Mouse (Mus musculus): ENCODE results near the gene P4ha2. TPM values are rescaled to one million over a fixed set of nuclear protein-coding genes. Genes with fewer than 3 reads are reported as not detected.

Gene P4ha2
- polyA plus RNA-seq, 1 experiment from 2014 or later, result 123 TPM

DNA sequence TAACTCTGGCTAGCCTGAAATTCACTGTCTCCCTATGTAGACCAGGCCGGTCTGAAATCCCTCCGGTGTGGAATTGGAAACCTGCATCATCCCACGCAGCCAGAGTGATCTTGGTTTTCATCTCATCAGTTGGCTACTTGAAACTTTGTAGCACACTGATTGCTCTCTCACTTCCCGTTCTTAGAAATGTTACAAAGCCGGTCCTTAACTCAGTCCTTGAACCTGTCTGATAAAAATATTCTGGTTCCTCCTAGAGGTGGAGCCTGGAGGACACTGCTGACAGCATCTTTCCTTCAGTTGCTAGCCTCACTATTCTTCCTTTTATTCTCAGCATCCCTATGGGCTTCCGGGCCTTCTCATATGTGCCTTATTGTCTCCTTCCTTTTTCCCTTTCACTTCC is 46.1 kb downstream of the P4ha2 start:
- Histone ChIP-seq H3K4me3 (replicated peaks) (no peak overlapping the region), H3K4me1 (no peaks in the 10 kb centered on the region), H3K9me3 (replicated peaks) (no peaks in the 10 kb centered on the region), H3K27ac (replicated peaks) (no peak overlapping the region), H3K27me3 (no peaks in the 10 kb centered on the region), H3K36me3 (no peaks in the 10 kb centered on the region), H3K9ac (no peak overlapping the region), H3K4me2 (replicated peaks) (no peak overlapping the region)
- no peak for ATAC-seq (ENCODE audit: insufficient number of reproducible peaks, low FRiP score, low TSS enrichment, low read depth)
- WGBS, result 84% methylated on average over 6 of the region's 6 CpGs

GRCm38 (mm10) chr11:54149791-54150465 is 50.0 kb downstream of the P4ha2 start:
- 63% methylated on average over 3 of the region's 3 CpGs for WGBS

DNA sequence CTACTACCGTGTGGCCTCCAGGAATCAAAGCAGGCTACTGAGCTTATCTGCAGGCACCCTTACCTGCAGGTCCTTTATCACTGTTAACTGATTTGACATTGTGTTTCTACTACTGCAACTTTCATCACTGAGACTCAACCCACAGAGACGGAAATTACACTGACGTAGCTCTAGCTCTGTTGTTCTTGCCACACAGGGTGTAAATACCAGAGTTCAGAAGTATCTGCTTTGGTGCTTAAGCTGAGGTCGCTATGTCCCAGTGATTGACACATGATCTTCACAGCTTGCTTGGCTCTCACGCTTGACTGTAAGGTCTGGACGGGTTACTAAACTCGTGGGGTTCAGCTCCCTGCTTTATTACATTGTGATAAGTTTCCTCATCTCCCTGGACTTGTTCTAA is 51.2 kb downstream of the P4ha2 start:
- 0 out of 2 replicates have a peak, but pooled peaks cover 3% of the 10 kb centered on the region for H3K4me1 ChIP-seq
- H3K27me3 ChIP-seq, result no peaks in the 10 kb centered on the region
- no peaks in the 10 kb centered on the region for H3K9me3 ChIP-seq (replicated peaks)
- H3K4me2 ChIP-seq (replicated peaks), result no peak overlapping the region
- H3K4me3 ChIP-seq (replicated peaks), result no peak overlapping the region
- WGBS, result 55% methylated on average over 7 of the region's 7 CpGs
- no peaks in the 10 kb centered on the region for H3K36me3 ChIP-seq
- H3K27ac ChIP-seq (replicated peaks), result no peak overlapping the region
- ATAC-seq (ENCODE audit: insufficient number of reproducible peaks, low FRiP score, low TSS enrichment, low read depth), result no peak
- H3K9ac ChIP-seq, result no peak overlapping the region

More at GRCm38 (mm10) chr11:54149791-54150465, 50.0 kb downstream of the P4ha2 start:
- Histone ChIP-seq H3K9me3 (replicated peaks) (no peaks in the 10 kb centered on the region), H3K4me1 (no peaks in the 10 kb centered on the region), H3K4me2 (replicated peaks) (no peak overlapping the region), H3K36me3 (no peaks in the 10 kb centered on the region), H3K4me3 (replicated peaks) (no peak overlapping the region), H3K9ac (no peak overlapping the region), H3K27me3 (no peaks in the 10 kb centered on the region), H3K27ac (replicated peaks) (no peak overlapping the region)
- ATAC-seq (ENCODE audit: insufficient number of reproducible peaks, low FRiP score, low TSS enrichment, low read depth), result no peak

DNA sequence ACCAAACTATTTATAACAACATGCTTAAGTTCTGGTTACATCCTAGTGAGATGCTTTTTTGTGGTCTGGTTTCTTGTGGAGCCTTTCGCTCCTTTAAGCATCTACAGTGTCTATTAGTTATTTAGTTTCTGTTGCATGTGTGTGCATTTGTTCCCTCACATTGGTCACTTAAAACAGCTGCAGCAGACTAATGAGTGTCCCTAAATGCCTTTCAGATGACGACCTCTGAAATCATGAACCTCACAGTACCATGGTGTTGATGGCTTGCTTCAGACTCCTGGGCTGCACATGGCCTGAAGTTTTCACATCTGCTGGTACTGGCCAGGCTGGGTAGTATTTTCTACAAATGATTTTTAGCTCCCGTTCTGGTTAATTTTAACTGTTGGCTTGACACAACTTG is 53.1 kb downstream of the P4ha2 start:
- H3K9me3 ChIP-seq (replicated peaks), result no peaks in the 10 kb centered on the region
- no peaks in the 10 kb centered on the region for H3K27me3 ChIP-seq
- no peak overlapping the region for H3K27ac ChIP-seq (replicated peaks)
- H3K9ac ChIP-seq, result no peak overlapping the region
- no peak overlapping the region for H3K4me2 ChIP-seq (replicated peaks)
- 60% methylated on average over 3 of the region's 3 CpGs for WGBS
- H3K4me1 ChIP-seq, result 0 out of 2 replicates have a peak, but pooled peaks cover 3% of the 10 kb centered on the region
- no peak for ATAC-seq (ENCODE audit: insufficient number of reproducible peaks, low FRiP score, low TSS enrichment, low read depth)
- no peak overlapping the region for H3K4me3 ChIP-seq (replicated peaks)
- no peaks in the 10 kb centered on the region for H3K36me3 ChIP-seq

- WGBS, result 75% methylated on average over 6 of the region's 6 CpGs
- H3K36me3 ChIP-seq, result no peaks in the 10 kb centered on the region
- H3K27ac ChIP-seq (replicated peaks), result no peak overlapping the region
Observed at GRCm38 (mm10) chr11:54155864-54156263, 56.0 kb downstream of the P4ha2 start.

GRCm38 (mm10) chr11:54156504-54156903 is 56.6 kb downstream of the P4ha2 start:
- H3K27me3 ChIP-seq, result no peaks in the 10 kb centered on the region
- no peak overlapping the region for H3K9ac ChIP-seq
- H3K4me1 ChIP-seq, result 0 out of 2 replicates have a peak, but pooled peaks cover 3% of the 10 kb centered on the region
- no peak overlapping the region for H3K4me3 ChIP-seq (replicated peaks)
- no peak overlapping the region for H3K4me2 ChIP-seq (replicated peaks)
- ATAC-seq (ENCODE audit: insufficient number of reproducible peaks, low FRiP score, low TSS enrichment, low read depth), result no peak
- no peaks in the 10 kb centered on the region for H3K36me3 ChIP-seq
- H3K27ac ChIP-seq (replicated peaks), result no peak overlapping the region
- no peaks in the 10 kb centered on the region for H3K9me3 ChIP-seq (replicated peaks)

More at GRCm38 (mm10) chr11:54155864-54156263, 56.0 kb downstream of the P4ha2 start:
- no peak overlapping the region for H3K9ac ChIP-seq
- no peaks in the 10 kb centered on the region for H3K27me3 ChIP-seq
- no peaks in the 10 kb centered on the region for H3K9me3 ChIP-seq (replicated peaks)
- no peak overlapping the region for H3K4me2 ChIP-seq (replicated peaks)
- H3K4me3 ChIP-seq (replicated peaks), result no peak overlapping the region
- no peak for ATAC-seq (ENCODE audit: insufficient number of reproducible peaks, low FRiP score, low TSS enrichment, low read depth)
- H3K4me1 ChIP-seq, result 0 out of 2 replicates have a peak, but pooled peaks cover 3% of the 10 kb centered on the region

DNA sequence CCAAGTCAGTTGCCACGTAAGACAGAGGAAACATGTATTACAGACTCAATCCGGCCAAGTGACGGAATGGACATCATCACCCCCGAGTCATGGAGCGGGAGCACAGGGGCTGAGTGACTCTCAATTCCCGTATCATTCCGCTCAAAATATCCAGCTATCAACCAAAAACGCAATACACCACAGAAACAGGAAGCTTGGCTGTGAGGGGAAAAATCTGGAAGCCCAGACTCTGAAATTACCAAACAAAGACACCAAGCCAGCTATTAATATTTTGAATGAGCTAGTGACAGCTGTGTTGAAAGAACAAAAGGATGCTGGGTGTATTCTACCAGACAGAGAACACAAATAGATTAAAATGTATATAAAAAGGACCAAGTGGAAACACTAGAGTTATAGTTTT is 57.7 kb downstream of the P4ha2 start:
- H3K27ac ChIP-seq (replicated peaks), result no peak overlapping the region
- no peaks in the 10 kb centered on the region for H3K27me3 ChIP-seq
- no peak overlapping the region for H3K9ac ChIP-seq
- H3K4me1 ChIP-seq, result 0 out of 2 replicates have a peak, but pooled peaks cover 3% of the 10 kb centered on the region
- H3K4me3 ChIP-seq (replicated peaks), result no peak overlapping the region
- ATAC-seq (ENCODE audit: insufficient number of reproducible peaks, low FRiP score, low TSS enrichment, low read depth), result no peak
- no peaks in the 10 kb centered on the region for H3K36me3 ChIP-seq
- H3K9me3 ChIP-seq (replicated peaks), result no peaks in the 10 kb centered on the region
- no peak overlapping the region for H3K4me2 ChIP-seq (replicated peaks)
- WGBS, result 81% methylated on average over 8 of the region's 8 CpGs

GRCm38 (mm10) chr11:54160435-54160834 is 60.5 kb downstream of the P4ha2 start:
- 0 out of 2 replicates have a peak, but pooled peaks cover 3% of the 10 kb centered on the region for H3K4me1 ChIP-seq

DNA sequence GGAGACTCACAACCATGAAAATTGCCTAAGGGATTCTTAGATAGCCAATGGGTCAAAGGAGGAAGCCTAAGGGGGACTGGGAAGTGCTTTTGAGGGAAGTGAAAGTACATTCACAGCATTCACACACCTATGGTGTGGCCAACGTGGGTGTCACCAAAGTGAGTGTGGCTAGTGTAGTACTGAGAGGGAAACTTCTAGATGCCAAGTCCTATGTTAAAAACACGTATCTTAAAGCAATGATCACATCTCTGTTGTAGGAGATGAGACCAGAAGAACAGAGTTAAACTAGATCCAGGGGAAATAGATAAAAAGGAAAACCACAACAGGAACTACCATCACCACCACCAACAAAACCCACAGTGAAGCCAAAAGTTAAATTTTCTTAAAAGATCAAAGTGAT is 61.0 kb downstream of the P4ha2 start:
- H3K4me1 ChIP-seq, result 0 out of 2 replicates have a peak, but pooled peaks cover under 1% of the 10 kb centered on the region
- H3K27ac ChIP-seq (replicated peaks), result no peak overlapping the region
- no peak overlapping the region for H3K9ac ChIP-seq
- H3K27me3 ChIP-seq, result no peaks in the 10 kb centered on the region
- no peaks in the 10 kb centered on the region for H3K36me3 ChIP-seq
- H3K4me3 ChIP-seq (replicated peaks), result no peak overlapping the region
- no peak overlapping the region for H3K4me2 ChIP-seq (replicated peaks)
- WGBS, result 68% methylated on average over 2 of the region's 2 CpGs
- ATAC-seq (ENCODE audit: insufficient number of reproducible peaks, low FRiP score, low TSS enrichment, low read depth), result no peak
- H3K9me3 ChIP-seq (replicated peaks), result no peaks in the 10 kb centered on the region

More at GRCm38 (mm10) chr11:54160435-54160834, 60.5 kb downstream of the P4ha2 start:
- H3K4me3 ChIP-seq (replicated peaks), result no peak overlapping the region
- 76% methylated on average over 5 of the region's 5 CpGs for WGBS
- no peak overlapping the region for H3K27ac ChIP-seq (replicated peaks)
- no peaks in the 10 kb centered on the region for H3K27me3 ChIP-seq
- H3K4me2 ChIP-seq (replicated peaks), result no peak overlapping the region
- no peak for ATAC-seq (ENCODE audit: insufficient number of reproducible peaks, low FRiP score, low TSS enrichment, low read depth)
- no peaks in the 10 kb centered on the region for H3K9me3 ChIP-seq (replicated peaks)
- H3K9ac ChIP-seq, result no peak overlapping the region
- H3K36me3 ChIP-seq, result no peaks in the 10 kb centered on the region

DNA sequence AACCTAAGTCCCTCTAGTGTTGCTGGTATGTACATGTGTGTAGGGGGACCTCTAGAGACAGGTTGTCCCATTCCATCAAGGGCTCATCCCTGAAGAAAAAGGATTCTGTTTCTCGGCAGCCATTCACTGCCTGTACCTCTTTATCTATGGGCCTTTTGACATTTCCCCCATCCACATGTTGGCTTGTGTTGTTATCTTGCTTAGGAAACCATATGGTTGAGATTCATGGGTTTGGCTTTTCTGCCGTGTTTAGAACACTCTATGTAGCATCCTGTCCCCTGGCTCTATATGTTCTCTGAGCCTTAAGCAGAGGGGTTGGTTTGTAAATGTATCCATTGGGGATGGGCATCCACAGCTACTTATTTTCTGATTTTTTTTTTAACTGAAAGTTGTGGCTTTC is 61.6 kb downstream of the P4ha2 start:
- no peaks in the 10 kb centered on the region for H3K4me1 ChIP-seq
- H3K4me2 ChIP-seq (replicated peaks), result no peak overlapping the region
- H3K4me3 ChIP-seq (replicated peaks), result no peak overlapping the region
- no peaks in the 10 kb centered on the region for H3K27me3 ChIP-seq
- 71% methylated on average over 2 of the region's 2 CpGs for WGBS
- H3K36me3 ChIP-seq, result no peaks in the 10 kb centered on the region
- no peak for ATAC-seq (ENCODE audit: insufficient number of reproducible peaks, low FRiP score, low TSS enrichment, low read depth)
- H3K9me3 ChIP-seq (replicated peaks), result no peaks in the 10 kb centered on the region
- H3K9ac ChIP-seq, result no peak overlapping the region
- no peak overlapping the region for H3K27ac ChIP-seq (replicated peaks)

DNA sequence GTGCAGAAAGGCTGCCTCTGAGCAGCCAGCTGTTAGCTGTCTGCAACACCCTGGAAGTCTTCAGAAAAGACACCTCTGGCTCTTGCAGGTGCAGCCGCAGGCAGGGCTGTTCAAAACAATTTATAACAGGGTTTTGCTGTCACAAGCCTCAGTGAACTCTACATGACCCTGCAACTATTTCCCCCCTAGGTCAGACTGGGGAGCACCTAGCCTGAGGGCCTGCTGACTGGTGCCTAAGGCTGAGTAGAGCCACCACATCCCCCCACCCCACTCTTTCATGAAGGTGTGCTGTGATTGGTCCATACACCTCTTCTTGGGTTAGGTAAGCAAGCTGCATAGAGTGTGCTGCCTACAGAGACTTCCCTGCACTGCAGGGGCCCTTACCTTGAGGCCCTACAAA is 63.1 kb downstream of the P4ha2 start:
- WGBS, result 39% methylated on average over 1 of the region's 1 CpGs
- Histone ChIP-seq H3K9ac (no peak overlapping the region), H3K36me3 (no peaks in the 10 kb centered on the region)

More for the DNA sequence above, 63.1 kb downstream of the P4ha2 start:
- no peak overlapping the region for H3K4me3 ChIP-seq (replicated peaks)
- no peaks in the 10 kb centered on the region for H3K9me3 ChIP-seq (replicated peaks)
- H3K4me1 ChIP-seq, result no peaks in the 10 kb centered on the region
- H3K27me3 ChIP-seq, result no peaks in the 10 kb centered on the region
- no peak overlapping the region for H3K4me2 ChIP-seq (replicated peaks)
- ATAC-seq (ENCODE audit: insufficient number of reproducible peaks, low FRiP score, low TSS enrichment, low read depth), result no peak
- H3K27ac ChIP-seq (replicated peaks), result no peak overlapping the region
